Mouse (Mus musculus) lung, embryonic 15.5 days (tissue): ENCODE measurements around the gene Farp2. TPM values are rescaled to one million over a fixed set of nuclear protein-coding genes. Genes with fewer than 3 reads are reported as not detected.

Experiments used
- polyA plus RNA-seq: library from polyadenylated mRNA; unstranded; fragments of >200 nt; fragmentation: Nextera tagmentation; extraction: Ambion mirVana; gene quantifications from 2 replicates; pipeline ENCODE4 v1.2.1, GENCODE M21; 2015

The Farp2 gene
- polyA plus RNA-seq, 1 experiment from 2014 or later = 6.3 TPM

Other genes with a start within 250 kb of the Farp2 start
- 29.5 and 32.7 TPM in 2 replicates for gene Mterf4, start 206.2 kb upstream of the Farp2 start, polyA plus RNA-seq
- gene Ppp1r7, start 169.2 kb upstream of the Farp2 start, polyA plus RNA-seq = 63.3 and 70.5 TPM in 2 replicates
- 16.4 and 17.8 TPM in 2 replicates for gene Pask, start 168.6 kb upstream of the Farp2 start, polyA plus RNA-seq
- 0.07 and 0.38 TPM in 2 replicates for gene Ano7, start 138.1 kb upstream of the Farp2 start, polyA plus RNA-seq
- 158 and 159 TPM in 2 replicates for gene Hdlbp, start 33.3 kb upstream of the Farp2 start, polyA plus RNA-seq
- 173 and 177 TPM in 2 replicates for gene Stk25, start 146.6 kb downstream of the Farp2 start, polyA plus RNA-seq
- 87.3 and 89.9 TPM in 2 replicates for gene Bok, start 173.6 kb downstream of the Farp2 start, polyA plus RNA-seq
- 75.2 and 76.8 TPM in 2 replicates for gene Atg4b, start 239.4 kb downstream of the Farp2 start, polyA plus RNA-seq
- 46.6 and 50.9 TPM in 2 replicates for gene Thap4, start 242.8 kb downstream of the Farp2 start, polyA plus RNA-seq